Mouse (Mus musculus) urinary bladder, postnatal 36 days (tissue): ENCODE results near the gene Gfer.

Experiments
- DNase-seq, 2 experiments: peaks; one replicate each; pipeline ENCODE4 v3.0.0; 2022; ENCODE audit warnings: low spot score in 2 of 2, mixed read lengths in 1 of 2

Gfer gene

DNA sequence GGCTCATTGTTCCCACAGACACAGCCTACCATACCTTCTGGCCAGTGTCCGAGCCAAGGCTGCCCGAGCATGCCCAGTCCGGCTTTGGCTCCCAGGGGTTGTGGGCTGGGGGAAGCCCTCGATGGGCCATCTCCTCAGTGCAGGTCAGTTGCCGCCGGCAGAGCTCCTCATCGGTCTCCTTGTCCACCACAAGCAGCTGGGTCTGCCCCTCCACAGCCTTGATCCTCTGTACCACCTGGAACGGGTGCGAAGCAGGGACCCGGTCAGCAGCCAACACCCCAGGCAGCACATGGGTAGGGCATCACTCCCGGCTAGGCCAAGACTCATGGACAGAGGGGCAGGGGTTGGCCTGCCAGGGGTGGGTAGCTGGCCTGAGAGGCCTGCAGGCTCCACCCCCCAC is 48.5 kb downstream of the Gfer start:
- DNase-seq: no peak

DNA sequence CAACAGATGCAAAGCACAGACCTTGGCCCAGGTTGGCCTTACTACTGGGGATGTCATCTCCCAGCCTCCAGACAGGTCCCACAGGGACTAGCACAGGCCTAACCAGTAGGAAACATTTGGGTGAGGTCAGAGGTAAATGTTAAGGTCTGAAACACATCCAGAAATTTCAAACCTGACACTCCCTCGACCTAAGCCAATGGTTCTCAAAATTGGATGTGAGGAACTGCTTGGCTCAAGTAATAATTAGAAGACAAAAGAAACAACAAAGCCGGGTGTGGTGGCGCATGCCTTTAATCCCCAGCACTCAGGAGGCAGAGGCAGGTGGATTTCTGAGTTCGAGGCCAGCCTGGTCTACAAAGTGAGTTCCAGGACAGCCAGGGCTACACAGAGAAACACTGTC is 49.6 kb downstream of the Gfer start:
- DNase-seq: no peak

DNA sequence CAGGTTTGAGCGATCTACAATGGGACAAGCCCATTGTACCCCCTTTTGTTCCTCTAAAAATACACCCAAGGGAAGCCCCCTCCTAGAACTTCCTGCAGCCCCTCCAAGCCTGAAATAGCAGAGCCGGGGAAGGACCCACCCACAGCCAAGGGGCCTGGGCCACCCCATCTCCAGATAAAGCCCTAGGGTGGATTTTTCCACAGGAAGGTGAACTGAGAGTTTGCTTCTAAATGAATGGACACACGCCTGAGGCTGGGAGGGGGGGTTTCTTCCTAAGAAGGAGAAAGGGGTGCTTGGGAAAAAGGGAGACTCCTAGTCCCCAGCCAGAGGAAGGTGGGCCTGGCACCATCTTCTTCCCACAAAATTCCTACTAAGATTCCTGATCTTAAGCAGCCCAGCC is 50.0 kb downstream of the Gfer start:
- DNase-seq: no peak

DNA sequence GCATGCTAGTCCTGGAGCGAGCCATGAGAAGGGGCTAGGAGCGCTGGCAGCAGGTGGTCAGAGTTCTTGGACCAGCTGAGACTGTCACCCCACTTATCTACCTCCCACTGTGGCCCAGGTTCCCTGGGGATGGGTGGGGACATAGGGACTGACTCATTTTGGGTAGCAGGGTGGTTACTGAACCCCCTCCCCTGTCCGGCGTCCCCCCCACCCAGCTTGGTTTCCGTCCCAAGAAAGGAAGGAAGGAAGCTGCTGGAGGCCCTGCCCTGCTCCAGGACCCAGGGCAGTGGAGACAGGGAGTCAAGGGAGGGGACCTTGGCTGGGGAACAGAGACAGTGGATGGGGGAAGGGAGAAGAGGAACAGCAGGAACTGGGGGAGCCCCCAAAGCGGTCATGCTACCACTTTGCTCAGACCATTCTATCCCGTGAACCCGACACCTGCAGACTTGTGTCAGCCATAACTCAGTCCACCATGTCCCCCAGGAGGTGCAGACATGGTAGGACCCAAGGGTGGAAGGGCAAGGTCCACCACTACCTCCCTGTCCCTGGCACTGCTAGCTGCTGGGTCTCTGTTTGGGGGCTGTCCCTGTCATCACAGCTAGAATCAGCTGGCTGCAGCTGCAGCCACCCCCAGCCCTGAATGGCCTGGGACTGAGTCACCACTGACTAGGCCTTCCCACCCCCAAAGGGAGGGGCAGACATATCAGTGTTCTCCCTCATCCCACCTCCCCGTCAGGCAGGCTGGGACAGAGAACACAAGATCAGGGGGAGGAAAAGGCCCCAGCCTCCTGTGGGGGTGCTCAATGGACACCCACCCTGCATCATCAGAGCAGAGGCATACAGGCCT is 50.9 kb downstream of the Gfer start:
- DNase-seq: no peak

DNA sequence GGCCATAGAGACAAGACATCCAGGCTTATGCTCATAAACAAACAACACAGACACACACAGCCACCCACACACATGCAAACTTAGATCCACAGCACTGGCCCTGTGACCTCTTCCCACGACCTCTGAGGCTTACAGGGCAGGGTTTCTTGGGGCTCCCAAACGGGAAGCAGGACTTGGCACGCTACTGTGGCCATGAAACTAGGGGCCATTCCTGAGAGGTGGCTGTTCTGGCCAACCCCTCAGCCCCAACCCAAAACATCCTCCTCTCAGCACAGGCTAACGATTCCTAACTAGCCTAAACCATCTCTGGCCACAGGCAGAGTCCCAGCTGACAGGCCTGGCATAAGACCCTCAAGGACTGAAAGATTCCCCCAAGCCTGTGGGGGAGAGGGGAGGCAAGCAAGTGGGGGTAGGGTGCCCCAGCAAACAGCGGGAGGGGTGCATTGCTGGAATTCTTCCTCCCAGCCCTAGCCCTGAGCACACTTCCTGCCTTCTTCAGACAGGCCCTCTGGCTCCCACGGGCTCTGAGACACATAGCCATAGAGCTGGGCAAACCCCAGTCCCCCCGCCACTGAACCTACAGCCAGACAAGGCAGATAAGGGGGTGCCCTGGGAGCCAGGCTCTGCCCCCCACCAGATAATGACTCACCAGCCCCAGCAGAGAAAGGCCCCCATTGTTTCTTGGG is 51.8 kb downstream of the Gfer start:
- no peak for DNase-seq
